Mouse (Mus musculus): ENCODE data around the gene Mtln. TPM values are rescaled to one million over a fixed set of nuclear protein-coding genes. Genes with fewer than 3 reads are reported as not detected.

The Mtln gene
- polyA plus RNA-seq, 1 experiment from 2014 or later: 43.8 TPM

DNA sequence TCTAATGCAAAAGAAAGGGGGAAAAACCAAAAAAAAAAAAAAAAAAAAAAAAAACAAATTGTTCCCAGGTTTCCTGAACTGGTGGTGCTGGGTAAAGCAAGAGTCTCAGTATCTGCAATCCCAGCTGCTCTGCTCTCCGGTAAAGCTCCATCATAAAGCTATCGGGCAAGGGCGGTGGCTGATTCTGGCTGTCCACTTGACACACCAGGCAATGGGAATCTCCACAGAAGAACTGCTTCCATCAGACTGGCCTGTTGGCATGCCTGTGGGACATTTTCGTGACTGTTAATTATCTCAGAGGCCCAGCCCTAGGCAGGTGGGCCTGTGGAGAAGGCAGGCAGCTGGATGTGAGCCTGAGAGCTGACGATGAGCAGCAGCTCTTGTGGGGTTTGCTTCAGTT lies 13.8 kb downstream of the Mtln start:
- no peaks in the 10 kb centered on the region for H3K36me3 ChIP-seq
- no peak overlapping the region; the same call in 1 of the 2 replicates for H3K9ac ChIP-seq
- 88% methylated on average over 5 of the region's 5 CpGs for WGBS
- H3K4me3 ChIP-seq (replicated peaks): no peak overlapping the region
- ATAC-seq: no peak
- H3K4me2 ChIP-seq (replicated peaks): no peak overlapping the region
- no peaks in the 10 kb centered on the region for H3K9me3 ChIP-seq
- no peaks in the 10 kb centered on the region for H3K27me3 ChIP-seq (replicated peaks)
- H3K27ac ChIP-seq: no peak overlapping the region
- no peaks in the 10 kb centered on the region for H3K4me1 ChIP-seq (replicated peaks)

DNA sequence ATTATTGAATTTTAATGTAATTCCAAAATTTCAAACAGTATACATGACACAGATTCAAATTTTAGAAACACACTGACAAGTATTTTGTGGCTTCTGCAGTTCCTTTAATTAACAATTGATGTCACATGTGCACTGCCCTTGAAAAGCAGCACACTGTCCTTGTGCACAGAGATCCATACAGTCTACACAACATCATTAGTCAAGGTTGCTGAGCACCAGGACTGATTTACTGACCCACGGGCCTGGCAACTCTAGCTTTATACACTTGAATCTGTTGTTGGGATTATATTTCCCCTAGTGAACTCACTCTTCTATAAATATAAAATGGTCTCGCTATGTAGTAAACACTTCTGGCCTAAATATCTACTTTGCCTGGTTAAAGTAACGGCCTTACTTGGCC lies 17.3 kb downstream of the Mtln start:
- H3K27ac ChIP-seq: no peak overlapping the region
- ATAC-seq: no peak
- H3K9ac ChIP-seq: no peak overlapping the region
- H3K9me3 ChIP-seq: no peaks in the 10 kb centered on the region
- H3K27me3 ChIP-seq (replicated peaks): no peaks in the 10 kb centered on the region
- H3K4me3 ChIP-seq (replicated peaks): no peak overlapping the region
- WGBS: 80% methylated on average over 3 of the region's 3 CpGs
- no peaks in the 10 kb centered on the region for H3K4me1 ChIP-seq (replicated peaks)
- H3K4me2 ChIP-seq (replicated peaks): no peak overlapping the region
- H3K36me3 ChIP-seq: no peaks in the 10 kb centered on the region

DNA sequence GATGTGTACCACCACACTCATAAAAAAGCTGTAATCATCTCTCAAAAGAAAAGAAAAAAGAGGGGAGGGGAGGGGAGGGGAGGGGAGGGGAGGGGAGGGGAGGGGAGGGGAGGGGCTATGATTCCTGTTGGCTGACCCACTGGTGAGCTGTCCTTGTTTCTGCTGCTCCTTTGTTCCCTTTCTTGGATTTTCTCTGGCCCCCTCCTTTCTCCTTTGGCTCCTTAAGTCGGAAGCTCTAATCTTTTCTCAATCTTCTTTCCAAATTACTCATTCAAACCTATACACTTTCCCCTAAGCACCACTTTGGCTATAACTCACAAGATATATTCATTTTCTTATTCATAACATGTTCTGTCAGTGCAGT lies 17.7 kb downstream of the Mtln start:
- Histone ChIP-seq H3K36me3 (no peaks in the 10 kb centered on the region), H3K4me2 (replicated peaks) (no peak overlapping the region), H3K4me3 (replicated peaks) (no peak overlapping the region), H3K27ac (no peak overlapping the region), H3K9ac (no peak overlapping the region), H3K9me3 (no peaks in the 10 kb centered on the region), H3K27me3 (replicated peaks) (no peaks in the 10 kb centered on the region), H3K4me1 (replicated peaks) (no peaks in the 10 kb centered on the region)
- ATAC-seq: no peak
- WGBS: 48% methylated on average over 1 of the region's 1 CpGs

DNA sequence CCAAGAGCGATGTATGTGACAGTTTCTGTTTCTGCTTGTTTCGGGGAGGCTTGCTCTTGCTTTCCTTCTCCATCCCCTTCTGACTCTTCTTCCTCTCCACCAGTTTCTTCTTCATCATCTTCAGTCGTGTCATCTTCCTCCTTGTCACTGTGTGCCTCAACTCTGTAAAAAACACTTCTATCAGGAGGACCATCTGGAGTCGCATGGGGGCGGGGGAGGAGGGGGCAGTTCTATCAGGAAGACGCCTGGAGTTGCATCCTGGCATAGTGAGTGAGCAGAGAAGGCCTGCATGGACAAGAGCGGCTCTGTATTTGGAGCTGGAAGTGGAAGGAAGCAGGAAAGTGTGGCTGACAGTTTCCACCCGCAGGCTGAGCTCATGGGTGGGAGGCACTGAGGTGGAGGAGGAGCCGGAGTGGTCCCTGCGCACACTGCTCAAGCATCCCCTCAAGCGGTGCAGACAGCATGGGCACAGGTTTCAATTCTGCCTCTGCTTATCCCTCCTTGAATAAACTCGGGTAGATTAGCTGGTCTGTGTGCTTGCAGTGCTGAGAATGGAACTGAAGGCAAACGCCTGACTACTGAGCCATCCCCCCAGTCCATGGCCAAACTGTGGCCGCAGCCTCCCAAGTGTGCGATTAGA lies 18.2 kb downstream of the Mtln start:
- Histone ChIP-seq H3K4me2 (replicated peaks) (no peak overlapping the region), H3K36me3 (no peaks in the 10 kb centered on the region), H3K4me1 (replicated peaks) (no peaks in the 10 kb centered on the region), H3K9ac (no peak overlapping the region), H3K4me3 (replicated peaks) (no peak overlapping the region), H3K27ac (no peak overlapping the region), H3K9me3 (no peaks in the 10 kb centered on the region), H3K27me3 (replicated peaks) (no peaks in the 10 kb centered on the region)
- ATAC-seq: no peak
- 62% methylated on average over 15 of the region's 15 CpGs for WGBS

DNA sequence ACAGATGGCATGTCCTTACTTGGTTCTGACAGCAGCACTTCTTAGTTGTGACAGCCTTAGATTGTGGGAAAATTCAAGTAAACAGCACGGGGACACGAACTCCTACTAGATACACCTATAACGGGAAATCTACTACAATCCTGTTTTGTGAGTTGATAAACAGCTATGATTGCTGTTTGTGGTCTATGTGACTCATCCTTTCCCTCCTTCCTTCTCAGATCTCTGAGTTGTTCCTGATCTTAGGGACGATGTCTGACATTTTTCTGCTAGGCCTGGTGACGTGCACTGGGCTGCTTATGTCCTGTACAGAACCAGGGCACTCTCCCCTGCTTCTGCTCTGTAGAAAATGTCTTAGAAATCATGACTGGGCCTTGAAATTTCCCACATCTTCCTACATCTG lies 30.7 kb downstream of the Mtln start:
- ATAC-seq: no peak
- H3K4me2 ChIP-seq (replicated peaks): no peak overlapping the region
- H3K27me3 ChIP-seq (replicated peaks): no peaks in the 10 kb centered on the region
- H3K36me3 ChIP-seq: no peaks in the 10 kb centered on the region
- no peaks in the 10 kb centered on the region for H3K9me3 ChIP-seq
- 93% methylated on average over 5 of the region's 5 CpGs for WGBS
- H3K27ac ChIP-seq: no peak overlapping the region
- no peak overlapping the region for H3K9ac ChIP-seq
- H3K4me3 ChIP-seq (replicated peaks): no peak overlapping the region
- no peaks in the 10 kb centered on the region; the same call in 1 of the 2 replicates for H3K4me1 ChIP-seq (replicated peaks)

DNA sequence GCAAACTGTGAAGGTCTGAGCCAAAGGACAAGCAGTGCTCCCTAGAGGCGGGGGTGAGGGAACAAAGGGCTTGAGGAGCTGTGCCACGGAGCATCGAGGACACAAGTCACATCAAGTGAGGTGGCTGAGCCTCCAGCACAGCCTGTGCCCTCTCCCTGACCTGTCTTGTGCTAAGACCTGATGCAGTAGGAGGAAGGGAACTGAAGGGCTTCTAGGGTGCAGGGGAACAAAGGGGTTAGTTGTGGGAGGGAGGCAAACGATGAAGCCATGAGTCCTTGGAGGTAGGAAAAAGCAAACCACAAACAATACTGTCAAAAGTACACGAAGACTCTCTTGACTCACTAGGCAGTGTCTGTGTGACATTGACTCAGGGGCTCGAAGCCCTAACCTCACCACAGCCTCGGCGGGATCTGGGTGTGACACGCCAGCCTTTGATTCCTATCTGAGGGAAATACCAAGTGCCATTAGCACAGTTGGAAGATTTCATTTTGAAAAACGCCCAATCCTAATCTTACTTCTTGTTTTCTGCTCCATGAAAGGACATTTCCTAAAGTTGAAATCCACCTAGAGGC lies 31.8 kb downstream of the Mtln start:
- Histone ChIP-seq H3K9ac (no peak overlapping the region), H3K36me3 (0 out of 2 replicates have a peak, but pooled peaks cover 2% of the 10 kb centered on the region), H3K4me2 (replicated peaks) (no peak overlapping the region), H3K4me1 (replicated peaks) (no peaks in the 10 kb centered on the region; the same call in 1 of the 2 replicates), H3K4me3 (replicated peaks) (no peak overlapping the region), H3K27me3 (replicated peaks) (no peaks in the 10 kb centered on the region), H3K9me3 (no peaks in the 10 kb centered on the region), H3K27ac (no peak overlapping the region)
- 64% methylated on average over 10 of the region's 10 CpGs for WGBS
- ATAC-seq: no peak

DNA sequence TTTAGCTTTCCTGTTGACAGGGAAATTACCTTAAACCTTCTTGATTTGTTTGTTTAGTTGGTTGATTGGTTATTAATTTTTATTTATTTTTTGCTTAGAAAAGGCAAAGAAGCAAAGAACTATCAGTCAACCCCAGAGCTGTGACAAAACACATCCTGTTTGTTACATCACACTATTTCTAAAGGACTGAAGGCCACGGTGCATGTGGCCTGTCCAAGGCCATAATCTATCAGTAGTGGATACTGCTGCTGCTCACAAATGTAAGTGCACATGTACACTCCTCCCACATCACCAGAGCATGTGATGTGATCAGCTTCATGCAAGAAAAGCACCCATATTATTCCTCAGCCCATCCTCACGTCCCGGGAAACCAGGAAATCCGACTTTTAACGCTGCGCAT lies 32.3 kb downstream of the Mtln start:
- 87% methylated on average over 6 of the region's 6 CpGs for WGBS
- Histone ChIP-seq H3K4me2 (replicated peaks) (no peak overlapping the region), H3K36me3 (0 out of 2 replicates have a peak, but pooled peaks cover 2% of the 10 kb centered on the region), H3K4me1 (replicated peaks) (no peaks in the 10 kb centered on the region; the same call in 1 of the 2 replicates), H3K27ac (no peak overlapping the region), H3K27me3 (replicated peaks) (no peaks in the 10 kb centered on the region), H3K9me3 (no peaks in the 10 kb centered on the region), H3K9ac (no peak overlapping the region), H3K4me3 (replicated peaks) (no peak overlapping the region)
- ATAC-seq: no peak

DNA sequence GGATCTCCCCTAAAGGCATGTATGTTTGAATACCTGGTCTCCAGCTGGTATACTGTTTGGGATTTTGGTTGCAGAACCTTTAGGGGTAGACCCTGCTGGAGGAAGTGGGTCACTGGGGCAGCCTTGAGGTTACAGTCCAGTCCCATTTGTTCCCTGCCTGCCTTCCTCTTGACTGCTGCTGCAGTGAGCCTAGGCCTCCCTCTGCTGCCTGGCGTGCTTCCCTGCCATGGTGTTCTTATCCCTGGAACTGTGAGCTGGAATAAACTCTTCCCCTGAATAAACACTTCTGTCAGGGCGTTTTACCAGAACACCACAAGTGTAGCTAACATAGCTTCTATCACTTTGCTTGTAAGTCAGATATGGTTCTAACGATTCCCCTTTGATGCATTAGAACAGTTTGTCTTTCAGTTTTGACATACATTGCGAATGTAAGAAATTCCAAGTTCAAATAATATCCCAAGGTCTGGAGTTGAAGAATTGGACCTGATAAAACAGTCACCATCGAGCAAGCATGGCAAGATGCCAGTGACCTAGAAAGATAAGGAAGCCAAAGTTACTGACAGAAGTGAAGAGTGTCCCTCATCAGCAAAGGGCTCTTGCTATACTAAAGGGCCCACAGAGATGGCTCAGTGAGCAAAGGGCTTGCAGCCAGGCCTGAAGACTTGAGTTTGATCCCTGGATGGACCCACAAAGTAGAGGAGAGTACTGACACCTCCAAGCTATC lies 33.0 kb downstream of the Mtln start:
- Histone ChIP-seq H3K27me3 (replicated peaks) (no peaks in the 10 kb centered on the region), H3K4me1 (replicated peaks) (no peaks in the 10 kb centered on the region; the same call in 1 of the 2 replicates), H3K27ac (no peak overlapping the region), H3K9me3 (no peaks in the 10 kb centered on the region), H3K9ac (no peak overlapping the region), H3K36me3 (0 out of 2 replicates have a peak, but pooled peaks cover 2% of the 10 kb centered on the region), H3K4me3 (replicated peaks) (no peak overlapping the region), H3K4me2 (replicated peaks) (no peak overlapping the region)
- no peak for ATAC-seq
- WGBS: 79% methylated on average over 5 of the region's 5 CpGs

DNA sequence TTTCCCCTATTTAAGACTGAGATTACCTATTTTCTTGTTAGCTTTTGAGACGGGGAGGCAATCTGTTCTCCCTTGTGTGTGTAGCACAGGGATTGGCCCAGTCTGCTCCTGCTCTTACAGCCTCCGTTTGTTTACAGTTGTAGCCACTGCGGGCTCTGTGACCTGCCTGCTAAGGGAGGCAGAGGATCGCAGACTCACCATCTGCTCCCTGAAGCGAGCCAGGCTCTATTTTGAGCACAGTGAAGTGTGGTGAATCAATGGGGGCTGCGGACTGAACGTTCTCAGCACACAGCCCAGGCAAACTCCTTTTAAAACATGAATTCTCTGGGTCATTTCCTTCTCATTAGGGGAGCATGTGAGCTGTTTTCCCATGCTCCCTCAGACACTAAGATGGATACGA lies 35.1 kb downstream of the Mtln start:
- 18% methylated on average over 8 of the region's 8 CpGs for WGBS
- no peaks in the 10 kb centered on the region for H3K9me3 ChIP-seq
- H3K27me3 ChIP-seq (replicated peaks): no peaks in the 10 kb centered on the region
- H3K27ac ChIP-seq: no peak overlapping the region
- H3K9ac ChIP-seq: no peak overlapping the region
- H3K36me3 ChIP-seq: 0 out of 2 replicates have a peak, but pooled peaks cover 2% of the 10 kb centered on the region
- no peak overlapping the region for H3K4me3 ChIP-seq (replicated peaks)
- H3K4me1 ChIP-seq (replicated peaks): no peaks in the 10 kb centered on the region; the same call in 1 of the 2 replicates
- H3K4me2 ChIP-seq (replicated peaks): no peak overlapping the region
- no peak for ATAC-seq

DNA sequence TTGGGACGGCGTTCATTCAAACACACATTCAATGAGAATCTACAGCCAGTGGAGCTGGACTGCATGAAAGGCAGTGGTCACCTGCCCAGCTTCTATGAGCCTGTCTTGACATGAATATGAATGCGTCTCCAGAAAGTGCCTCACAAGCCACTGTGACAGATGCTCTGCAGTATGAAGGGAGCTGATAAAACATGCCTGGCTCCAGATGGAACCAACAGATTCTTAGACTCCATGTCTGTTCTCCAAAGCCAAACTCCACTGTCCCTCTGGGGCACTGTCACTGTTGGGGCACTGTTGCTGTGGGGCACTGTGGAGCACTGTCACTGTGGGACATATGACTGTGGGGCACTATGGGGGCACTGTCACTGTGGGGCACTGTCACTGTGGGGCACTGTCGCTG lies 38.2 kb downstream of the Mtln start:
- no peak overlapping the region for H3K4me2 ChIP-seq (replicated peaks)
- H3K36me3 ChIP-seq: 0 out of 2 replicates have a peak, but pooled peaks cover 2% of the 10 kb centered on the region
- H3K4me1 ChIP-seq (replicated peaks): no peaks in the 10 kb centered on the region; the same call in 1 of the 2 replicates
- H3K9me3 ChIP-seq: no peaks in the 10 kb centered on the region
- no peak for ATAC-seq
- H3K4me3 ChIP-seq (replicated peaks): no peak overlapping the region
- H3K9ac ChIP-seq: no peak overlapping the region
- H3K27me3 ChIP-seq (replicated peaks): no peaks in the 10 kb centered on the region
- no peak overlapping the region for H3K27ac ChIP-seq
- 87% methylated on average over 4 of the region's 4 CpGs for WGBS

DNA sequence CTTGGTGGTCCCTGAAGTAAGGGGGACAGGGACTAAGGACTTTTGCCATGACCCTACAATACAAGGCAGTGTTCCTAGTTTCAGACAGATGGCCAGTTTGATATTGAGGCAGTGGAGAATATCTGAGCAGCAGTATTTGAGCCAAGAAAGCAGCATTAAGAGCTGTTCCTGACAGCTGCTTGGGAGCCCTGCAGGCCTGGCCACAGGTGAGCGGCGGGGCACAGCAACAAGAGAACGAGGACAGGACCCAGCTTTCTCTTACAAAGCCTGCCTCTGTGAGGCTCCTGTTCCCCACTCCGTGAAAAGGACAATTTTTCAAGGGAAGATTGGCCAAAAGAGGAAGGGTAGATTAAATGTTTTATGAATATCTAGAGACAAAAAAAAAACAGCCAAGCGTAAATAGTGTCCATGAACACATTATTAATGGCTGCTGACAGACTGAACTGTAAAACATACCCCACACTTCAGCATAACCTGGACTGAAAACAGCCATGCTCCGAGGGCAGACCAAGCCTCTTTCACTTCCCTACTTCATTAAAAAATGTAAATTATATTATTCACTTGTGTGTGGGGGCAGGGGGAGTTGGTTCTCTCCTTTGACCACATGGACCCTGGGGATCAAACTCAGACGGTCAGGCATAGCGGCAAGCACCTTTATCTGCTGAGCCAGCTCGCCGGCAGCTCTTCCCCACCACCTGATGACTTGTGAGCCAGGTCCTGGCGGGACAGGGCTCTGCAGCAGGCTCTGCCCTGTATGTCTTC lies 40.3 kb downstream of the Mtln start:
- no peak overlapping the region for H3K9ac ChIP-seq
- 69% methylated on average over 11 of the region's 11 CpGs for WGBS

DNA sequence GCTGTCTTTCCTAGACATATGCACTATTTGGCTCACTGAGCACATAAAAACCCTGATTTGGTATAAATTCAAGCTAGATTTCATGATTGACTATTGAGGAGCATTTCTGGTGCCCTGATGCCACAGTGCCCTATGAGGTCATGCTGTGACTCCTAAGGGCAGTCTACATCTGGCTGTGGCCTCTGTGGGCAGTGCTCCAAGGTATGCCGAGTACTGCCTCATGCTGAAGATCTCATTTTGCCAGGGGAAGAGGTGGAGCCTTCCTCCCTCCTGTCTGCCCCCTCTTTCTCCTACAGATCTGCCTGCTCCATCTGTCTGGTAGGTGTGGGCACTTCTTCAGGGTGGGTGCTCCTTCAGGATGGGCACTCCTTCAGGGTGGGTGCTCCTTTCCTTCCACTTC lies 42.9 kb downstream of the Mtln start:
- H3K36me3 ChIP-seq: no peaks in the 10 kb centered on the region
- no peaks in the 10 kb centered on the region for H3K4me1 ChIP-seq (replicated peaks)
- no peak overlapping the region for H3K27ac ChIP-seq
- no peak overlapping the region for H3K4me2 ChIP-seq (replicated peaks)
- H3K4me3 ChIP-seq (replicated peaks): no peak overlapping the region
- no peaks in the 10 kb centered on the region for H3K27me3 ChIP-seq (replicated peaks)
- H3K9ac ChIP-seq: no peak overlapping the region
- WGBS: 69% methylated on average over 1 of the region's 1 CpGs
- no peak for ATAC-seq
- H3K9me3 ChIP-seq: no peaks in the 10 kb centered on the region

More for the DNA sequence above, 40.3 kb downstream of the Mtln start:
- Histone ChIP-seq H3K9me3 (no peaks in the 10 kb centered on the region), H3K27me3 (replicated peaks) (no peaks in the 10 kb centered on the region), H3K27ac (no peak overlapping the region), H3K4me1 (replicated peaks) (no peaks in the 10 kb centered on the region; the same call in 1 of the 2 replicates), H3K36me3 (0 out of 2 replicates have a peak, but pooled peaks cover 2% of the 10 kb centered on the region), H3K4me3 (replicated peaks) (no peak overlapping the region), H3K4me2 (replicated peaks) (no peak overlapping the region)
- no peak for ATAC-seq

Data from intestine, embryonic 15.5 days (tissue).